29 mouse cellular contexts compared by ENCODE assay signal in genomic region chr11:67932156-67932555, GRCm38 (mm10). TPM values are rescaled to one million over a fixed set of nuclear protein-coding genes. Genes with fewer than 3 reads are reported as not detected.
"Had no signal": no experiment of that assay in that cellular context is flagged by ENCODE, and none has a peak within 500 bp of the region (broad histone marks: within the 10 kb centered on the region; RNA-seq: fewer than 3 reads in every experiment).

No protein-coding gene starts in this region.

- H3K36me3 ChIP-seq: heart, embryonic 10.5 days; heart, embryonic 12.5 days; hindbrain, embryonic 10.5 days; hindbrain, embryonic 12.5 days; kidney, embryonic 15.5 days; limb, embryonic 13.5 days; limb, embryonic 15.5 days; liver, embryonic 12.5 days had no signal

- H3K4me1 ChIP-seq: heart, embryonic 10.5 days; heart, embryonic 12.5 days; hindbrain, embryonic 10.5 days; hindbrain, embryonic 12.5 days; kidney, embryonic 15.5 days; limb, embryonic 13.5 days; limb, embryonic 15.5 days; liver, embryonic 12.5 days had no signal

- H3K9me3 ChIP-seq: heart, embryonic 10.5 days; heart, embryonic 12.5 days; hindbrain, embryonic 10.5 days; hindbrain, embryonic 12.5 days; kidney, embryonic 15.5 days; limb, embryonic 13.5 days; limb, embryonic 15.5 days; liver, embryonic 12.5 days had no signal

- H3K4me3 ChIP-seq: gastrocnemius, adult 2 months; heart, adult 2 months; heart, embryonic 10.5 days; heart, embryonic 12.5 days; hindbrain, embryonic 10.5 days; hindbrain, embryonic 12.5 days; kidney, embryonic 15.5 days; limb, embryonic 13.5 days; limb, embryonic 15.5 days; liver, embryonic 12.5 days had no signal

- H3K4me2 ChIP-seq: heart, embryonic 12.5 days; hindbrain, embryonic 12.5 days; hindbrain, embryonic 14.5 days; kidney, embryonic 15.5 days; limb, embryonic 13.5 days; limb, embryonic 15.5 days; liver, embryonic 12.5 days had no signal

- DNase-seq: gastrocnemius, adult 2 months; gastrocnemius, postnatal 10 days; gastrocnemius, postnatal 25 days; heart, adult 2 months; heart, postnatal 10 days; heart, postnatal 4 days; kidney, adult 11 months; kidney, adult 2 months; kidney, adult 9 months; kidney, postnatal 14 days; kidney, postnatal 36 days; layer of hippocampus, adult 9-11 months; layer of hippocampus, postnatal 36 days; left cerebral cortex, postnatal 4 days had no signal

- H3K27ac ChIP-seq: gastrocnemius, adult 2 months; heart, adult 2 months; heart, embryonic 10.5 days; hindbrain, embryonic 10.5 days; hindbrain, embryonic 12.5 days; hindbrain, embryonic 14.5 days; kidney, embryonic 15.5 days; kidney, postnatal 0 days; limb, embryonic 13.5 days; limb, embryonic 15.5 days; liver, embryonic 12.5 days; liver, embryonic 14.5 days had no signal

- ATAC-seq: hindbrain, embryonic 16.5 days; intestine, embryonic 16.5 days; liver, embryonic 12.5 days had no signal

- H3K27me3 ChIP-seq: heart, embryonic 12.5 days; hindbrain, embryonic 12.5 days; kidney, embryonic 15.5 days; limb, embryonic 15.5 days; liver, embryonic 12.5 days had no signal

- H3K9ac ChIP-seq: heart, embryonic 12.5 days; hindbrain, embryonic 12.5 days; hindbrain, embryonic 14.5 days; kidney, embryonic 15.5 days; limb, embryonic 13.5 days; limb, embryonic 15.5 days; liver, embryonic 12.5 days; liver, embryonic 14.5 days had no signal

RNA-seq across cellular contexts. Expression of gene Cfap52, which starts 33.3 kb away (rescaled TPM):
- polyA plus RNA-seq: heart, embryonic 14.5 days; liver, adult 2 months; liver, embryonic 12.5 days had no signal
